Mouse (Mus musculus): ENCODE measurements around the gene Kirrel2. TPM values are rescaled to one million over a fixed set of nuclear protein-coding genes. Genes with fewer than 3 reads are reported as not detected.

The Kirrel2 gene
- total RNA-seq, 2 experiments from 2014 or later, result not detected

- no peak for DNase-seq
- intact Hi-C loops (cut with DNase I), result no loop called here
- TF ChIP-seq CTCF (IDR thresholded peaks at IDR 0.05), result no peak
- Histone ChIP-seq H3K4me3 (no peak overlapping the region), H3K27ac (no peak overlapping the region)
Observed at GRCm38 (mm10) chr7:30443696-30444095, 13.8 kb downstream of the Kirrel2 start.

- peak; percentile 58 for TF ChIP-seq CTCF (IDR thresholded peaks at IDR 0.05)
- DNase-seq, result no peak
- intact Hi-C loops (cut with DNase I), result no loop called here
- no peak overlapping the region for H3K4me3 ChIP-seq
- no peak overlapping the region for H3K27ac ChIP-seq
Observed at GRCm38 (mm10) chr7:30440697-30441096, 16.8 kb downstream of the Kirrel2 start.

GRCm38 (mm10) chr7:30439734-30440133 lies 17.8 kb downstream of the Kirrel2 start:
- H3K4me3 ChIP-seq, result no peak overlapping the region
- intact Hi-C loops (cut with DNase I), result no loop called here
- H3K27ac ChIP-seq, result no peak overlapping the region
- no peak for DNase-seq
- TF ChIP-seq CTCF (IDR thresholded peaks at IDR 0.05), result no peak

GRCm38 (mm10) chr7:30436879-30437278 lies 20.6 kb downstream of the Kirrel2 start:
- H3K27ac ChIP-seq, result no peak overlapping the region
- intact Hi-C loops (cut with DNase I), result no loop called here
- no peak for DNase-seq
- no peak for TF ChIP-seq CTCF (IDR thresholded peaks at IDR 0.05)
- no peak overlapping the region for H3K4me3 ChIP-seq

- Histone ChIP-seq H3K27ac (no peak overlapping the region), H3K4me3 (no peak overlapping the region)
- intact Hi-C loops (cut with DNase I), result no loop called here
- no peak for DNase-seq
- TF ChIP-seq CTCF (IDR thresholded peaks at IDR 0.05), result no peak
Observed at GRCm38 (mm10) chr7:30435156-30435555, 22.3 kb downstream of the Kirrel2 start.

- no peak for TF ChIP-seq CTCF (IDR thresholded peaks at IDR 0.05)
- Histone ChIP-seq H3K4me3 (no peak overlapping the region), H3K27ac (no peak overlapping the region)
- intact Hi-C loops (cut with DNase I), result no loop called here
- no peak for DNase-seq
Observed at GRCm38 (mm10) chr7:30434701-30435100, 22.8 kb downstream of the Kirrel2 start.

GRCm38 (mm10) chr7:30434238-30434637 lies 23.3 kb downstream of the Kirrel2 start:
- Histone ChIP-seq H3K27ac (no peak overlapping the region), H3K4me3 (no peak overlapping the region)
- peak; percentile 53 for DNase-seq
- TF ChIP-seq CTCF (IDR thresholded peaks at IDR 0.05), result no peak
- intact Hi-C loops (cut with DNase I), result no loop called here

GRCm38 (mm10) chr7:30431793-30432192 lies 25.7 kb downstream of the Kirrel2 start:
- no peak overlapping the region for H3K27ac ChIP-seq
- peak; percentile 67 for DNase-seq
- no peak overlapping the region for H3K4me3 ChIP-seq
- intact Hi-C loops (cut with DNase I), result loop anchor here (2.0 kb wide), 2 partner anchors 59 to 95 kb away; no protein-coding TSS in a partner anchor
- TF ChIP-seq CTCF (IDR thresholded peaks at IDR 0.05), result peak; percentile 57

GRCm38 (mm10) chr7:30430191-30430590 lies 27.3 kb downstream of the Kirrel2 start:
- Histone ChIP-seq H3K27ac (no peak overlapping the region), H3K4me3 (no peak overlapping the region)
- no peak for DNase-seq
- no peak for TF ChIP-seq CTCF (IDR thresholded peaks at IDR 0.05)
- intact Hi-C loops (cut with DNase I), result no loop called here

- H3K27ac ChIP-seq, result no peak overlapping the region
- H3K4me3 ChIP-seq, result no peak overlapping the region
- TF ChIP-seq CTCF (IDR thresholded peaks at IDR 0.05), result no peak
- no peak for DNase-seq
- intact Hi-C loops (cut with DNase I), result no loop called here
Observed at GRCm38 (mm10) chr7:30429327-30429726, 28.2 kb downstream of the Kirrel2 start.

DNA sequence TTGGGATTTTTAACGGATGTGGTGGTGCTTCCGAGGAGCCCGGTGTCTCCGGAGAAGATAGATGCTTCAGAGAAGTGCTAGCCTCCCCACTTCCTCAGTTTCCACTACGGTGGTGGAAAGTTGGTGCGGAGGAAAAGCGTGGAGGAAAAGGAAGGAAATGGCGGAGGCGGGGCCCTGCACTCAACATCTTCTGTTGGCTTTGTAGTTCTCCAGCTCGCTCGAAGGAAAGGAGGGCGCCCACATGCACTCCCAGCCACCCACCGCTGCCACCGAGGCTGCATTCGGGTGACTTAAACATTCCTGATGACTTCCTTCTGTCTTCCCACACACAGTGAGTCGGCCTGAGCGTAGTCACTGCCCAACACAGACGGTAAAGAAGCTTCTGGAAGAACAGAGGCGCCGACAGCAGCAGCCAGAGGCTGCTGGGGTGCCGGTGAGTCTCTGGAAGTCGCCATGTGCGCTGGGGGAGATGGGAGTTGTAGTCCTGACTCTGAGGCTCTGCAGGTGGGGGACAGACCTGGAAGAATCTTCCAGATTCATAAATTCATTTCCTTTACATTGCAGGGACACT lies 34.3 kb downstream of the Kirrel2 start:
- peak overlapping the region; percentile 69 for H3K27ac ChIP-seq
- DNase-seq, result no peak
- intact Hi-C loops (cut with DNase I), result no loop called here
- no peak for TF ChIP-seq CTCF (IDR thresholded peaks at IDR 0.05)
- peak overlapping the region; percentile 84 for H3K4me3 ChIP-seq

GRCm38 (mm10) chr7:30422560-30422959 lies 34.9 kb downstream of the Kirrel2 start:
- Histone ChIP-seq H3K4me3 (peak overlapping the region; percentile 84), H3K27ac (peak overlapping the region; percentile 69)
- intact Hi-C loops (cut with DNase I), result no loop called here
- TF ChIP-seq CTCF (IDR thresholded peaks at IDR 0.05), result no peak
- no peak for DNase-seq

GRCm38 (mm10) chr7:30421890-30422435 lies 35.5 kb downstream of the Kirrel2 start:
- TF ChIP-seq CTCF (IDR thresholded peaks at IDR 0.05), result no peak
- H3K27ac ChIP-seq, result peak overlapping the region; percentile 69
- intact Hi-C loops (cut with DNase I), result no loop called here
- DNase-seq, result peak; percentile 83
- peak overlapping the region; percentile 84 for H3K4me3 ChIP-seq

Measured in gastrocnemius, adult 2 months (tissue).